Mouse (Mus musculus): ENCODE results near the gene Smyd1. TPM values are rescaled to one million over a fixed set of nuclear protein-coding genes. Genes with fewer than 3 reads are reported as not detected.
"Not testable (repeated sequence)": the region's sequence is repeated elsewhere in the genome, so short reads cannot be mapped to it uniquely, and the experiment has no call there.

Smyd1 gene
- polyA plus RNA-seq, 1 experiment from 2014 or later: 0.18 TPM

- Histone ChIP-seq H3K9me3 (no peaks in the 10 kb centered on the region), H3K4me3 (replicated peaks) (no peak overlapping the region), H3K4me1 (no peaks in the 10 kb centered on the region), H3K36me3 (replicated peaks) (no peaks in the 10 kb centered on the region), H3K27ac (no peak overlapping the region), H3K27me3 (no peaks in the 10 kb centered on the region), H3K4me2 (no peak overlapping the region), H3K9ac (no peak overlapping the region)
- ATAC-seq (ENCODE audit: low FRiP score): no peak
- 88% methylated on average over 9 of the region's 9 CpGs for WGBS
Measured at GRCm38 (mm10) chr6:71341179-71341578, 19.1 kb upstream of the Smyd1 start.

GRCm38 (mm10) chr6:71339351-71339750 lies 17.3 kb upstream of the Smyd1 start:
- Histone ChIP-seq H3K4me3 (replicated peaks) (no peak overlapping the region), H3K36me3 (replicated peaks) (no peaks in the 10 kb centered on the region), H3K27ac (no peak overlapping the region), H3K9me3 (no peaks in the 10 kb centered on the region), H3K4me1 (no peaks in the 10 kb centered on the region), H3K27me3 (no peaks in the 10 kb centered on the region), H3K9ac (no peak overlapping the region), H3K4me2 (no peak overlapping the region)
- ATAC-seq (ENCODE audit: low FRiP score): no peak
- 89% methylated on average over 4 of the region's 4 CpGs for WGBS

- Histone ChIP-seq H3K27ac (no peak overlapping the region), H3K4me2 (no peak overlapping the region), H3K9me3 (no peaks in the 10 kb centered on the region), H3K9ac (no peak overlapping the region), H3K27me3 (no peaks in the 10 kb centered on the region), H3K4me1 (no peaks in the 10 kb centered on the region), H3K36me3 (replicated peaks) (no peaks in the 10 kb centered on the region), H3K4me3 (replicated peaks) (no peak overlapping the region)
- ATAC-seq (ENCODE audit: low FRiP score): no peak
- 84% methylated on average over 3 of the region's 3 CpGs for WGBS
Measured at GRCm38 (mm10) chr6:71338941-71339340, 16.9 kb upstream of the Smyd1 start.

GRCm38 (mm10) chr6:71337666-71338065 lies 15.6 kb upstream of the Smyd1 start:
- Histone ChIP-seq H3K4me1 (no peaks in the 10 kb centered on the region), H3K9ac (no peak overlapping the region), H3K27ac (no peak overlapping the region), H3K4me3 (replicated peaks) (no peak overlapping the region), H3K27me3 (no peaks in the 10 kb centered on the region), H3K4me2 (no peak overlapping the region), H3K9me3 (no peaks in the 10 kb centered on the region), H3K36me3 (replicated peaks) (no peaks in the 10 kb centered on the region)
- WGBS: 93% methylated on average over 8 of the region's 8 CpGs
- no peak for ATAC-seq (ENCODE audit: low FRiP score)

GRCm38 (mm10) chr6:71333578-71334273 lies 11.7 kb upstream of the Smyd1 start:
- Histone ChIP-seq H3K36me3 (replicated peaks) (no peaks in the 10 kb centered on the region), H3K9ac (no peak overlapping the region), H3K27ac (no peak overlapping the region), H3K4me1 (no peaks in the 10 kb centered on the region), H3K9me3 (no peaks in the 10 kb centered on the region), H3K4me2 (no peak overlapping the region), H3K4me3 (replicated peaks) (no peak overlapping the region), H3K27me3 (no peaks in the 10 kb centered on the region)
- no peak for ATAC-seq (ENCODE audit: low FRiP score)
- 90% methylated on average over 11 of the region's 11 CpGs for WGBS

- H3K4me3 ChIP-seq (replicated peaks): no peak overlapping the region
- no peak for ATAC-seq (ENCODE audit: low FRiP score)
- WGBS: 60% methylated on average over 3 of the region's 3 CpGs
Measured at GRCm38 (mm10) chr6:71333031-71333430, 11.0 kb upstream of the Smyd1 start.

GRCm38 (mm10) chr6:71332236-71332965 lies 10.4 kb upstream of the Smyd1 start:
- no peak overlapping the region for H3K9ac ChIP-seq
- H3K27me3 ChIP-seq: no peaks in the 10 kb centered on the region
- no peak overlapping the region for H3K4me2 ChIP-seq
- H3K27ac ChIP-seq: no peak overlapping the region
- 89% methylated on average over 11 of the region's 11 CpGs for WGBS
- no peaks in the 10 kb centered on the region for H3K36me3 ChIP-seq (replicated peaks)
- H3K4me3 ChIP-seq (replicated peaks): no peak overlapping the region
- no peaks in the 10 kb centered on the region for H3K9me3 ChIP-seq
- no peaks in the 10 kb centered on the region for H3K4me1 ChIP-seq
- no peak for ATAC-seq (ENCODE audit: low FRiP score)

More at GRCm38 (mm10) chr6:71333031-71333430, 11.0 kb upstream of the Smyd1 start:
- H3K9ac ChIP-seq: no peak overlapping the region
- no peaks in the 10 kb centered on the region for H3K36me3 ChIP-seq (replicated peaks)
- no peak overlapping the region for H3K4me2 ChIP-seq
- no peaks in the 10 kb centered on the region for H3K27me3 ChIP-seq
- H3K9me3 ChIP-seq: no peaks in the 10 kb centered on the region
- no peak overlapping the region for H3K27ac ChIP-seq
- no peaks in the 10 kb centered on the region for H3K4me1 ChIP-seq

GRCm38 (mm10) chr6:71331491-71331890 lies 9.5 kb upstream of the Smyd1 start:
- not testable (repeated sequence) for H3K27me3 ChIP-seq; H3K27ac ChIP-seq; H3K9me3 ChIP-seq; H3K36me3 ChIP-seq (replicated peaks); H3K4me2 ChIP-seq; ATAC-seq (ENCODE audit: low FRiP score); H3K4me3 ChIP-seq (replicated peaks); H3K4me1 ChIP-seq; H3K9ac ChIP-seq
- WGBS: 93% methylated on average over 2 of the region's 4 CpGs

GRCm38 (mm10) chr6:71330486-71330885 lies 8.5 kb upstream of the Smyd1 start:
- Histone ChIP-seq H3K36me3 (replicated peaks) (no peaks in the 10 kb centered on the region), H3K9ac (no peak overlapping the region), H3K4me1 (no peaks in the 10 kb centered on the region), H3K4me2 (no peak overlapping the region), H3K4me3 (replicated peaks) (no peak overlapping the region), H3K27me3 (no peaks in the 10 kb centered on the region), H3K9me3 (no peaks in the 10 kb centered on the region), H3K27ac (no peak overlapping the region)
- ATAC-seq (ENCODE audit: low FRiP score): no peak
- WGBS: 91% methylated on average over 7 of the region's 7 CpGs

GRCm38 (mm10) chr6:71329881-71330280 lies 7.8 kb upstream of the Smyd1 start:
- no peak for ATAC-seq (ENCODE audit: low FRiP score)
- Histone ChIP-seq H3K27me3 (no peaks in the 10 kb centered on the region), H3K9ac (no peak overlapping the region), H3K4me1 (no peaks in the 10 kb centered on the region), H3K27ac (no peak overlapping the region), H3K9me3 (no peaks in the 10 kb centered on the region), H3K4me2 (no peak overlapping the region), H3K4me3 (replicated peaks) (no peak overlapping the region), H3K36me3 (replicated peaks) (no peaks in the 10 kb centered on the region)
- WGBS: 89% methylated on average over 6 of the region's 6 CpGs

- 90% methylated on average over 9 of the region's 9 CpGs for WGBS
- no peak for ATAC-seq (ENCODE audit: low FRiP score)
Measured at GRCm38 (mm10) chr6:71324816-71325215, 2.8 kb upstream of the Smyd1 start.

GRCm38 (mm10) chr6:71322491-71322921 lies 473 bp upstream of the Smyd1 start, which contains the start of gene Cd8b1:
Gene Cd8b1 (plus strand): TSS chr6:71322788.
- H3K36me3 ChIP-seq (replicated peaks): no peaks in the 10 kb centered on the region
- no peak within 1 kb of the TSS for H3K4me2 ChIP-seq
- no peak within 1 kb of the TSS for H3K9ac ChIP-seq
- no peaks in the 10 kb centered on the region for H3K9me3 ChIP-seq
- no peaks in the 10 kb centered on the region for H3K4me1 ChIP-seq
- ATAC-seq (ENCODE audit: low FRiP score): no peak
- H3K27ac ChIP-seq: no peak within 1 kb of the TSS
- H3K4me3 ChIP-seq (replicated peaks): no peak within 1 kb of the TSS
- H3K27me3 ChIP-seq: no peaks in the 10 kb centered on the region
- WGBS: 82% methylated on average over 7 of the region's 7 CpGs

More at GRCm38 (mm10) chr6:71324816-71325215, 2.8 kb upstream of the Smyd1 start:
- H3K27me3 ChIP-seq: no peaks in the 10 kb centered on the region
- no peak overlapping the region for H3K4me3 ChIP-seq (replicated peaks)
- no peak overlapping the region for H3K4me2 ChIP-seq
- no peaks in the 10 kb centered on the region for H3K36me3 ChIP-seq (replicated peaks)
- H3K4me1 ChIP-seq: no peaks in the 10 kb centered on the region
- H3K27ac ChIP-seq: no peak overlapping the region
- no peaks in the 10 kb centered on the region for H3K9me3 ChIP-seq
- H3K9ac ChIP-seq: no peak overlapping the region

- H3K4me3 ChIP-seq (replicated peaks): no peak overlapping the region
- H3K4me1 ChIP-seq: no peaks in the 10 kb centered on the region
- 90% methylated on average over 8 of the region's 8 CpGs for WGBS
- H3K36me3 ChIP-seq (replicated peaks): no peaks in the 10 kb centered on the region
- no peak for ATAC-seq (ENCODE audit: low FRiP score)
- H3K9me3 ChIP-seq: no peaks in the 10 kb centered on the region
- no peak overlapping the region for H3K27ac ChIP-seq
- H3K9ac ChIP-seq: no peak overlapping the region
- H3K4me2 ChIP-seq: no peak overlapping the region
- H3K27me3 ChIP-seq: no peaks in the 10 kb centered on the region
Measured at GRCm38 (mm10) chr6:71307486-71307885, 14.5 kb downstream of the Smyd1 start.
